Mouse (Mus musculus): ENCODE data around the gene 2410004P03Rik. TPM values are rescaled to one million over a fixed set of nuclear protein-coding genes. Genes with fewer than 3 reads are reported as not detected.
A peak's percentile ranks its signal among the peaks of the same experiment; 100 is the strongest.

2410004P03Rik gene
- polyA plus RNA-seq, 1 experiment from 2014 or later: 0.59 TPM

DNA sequence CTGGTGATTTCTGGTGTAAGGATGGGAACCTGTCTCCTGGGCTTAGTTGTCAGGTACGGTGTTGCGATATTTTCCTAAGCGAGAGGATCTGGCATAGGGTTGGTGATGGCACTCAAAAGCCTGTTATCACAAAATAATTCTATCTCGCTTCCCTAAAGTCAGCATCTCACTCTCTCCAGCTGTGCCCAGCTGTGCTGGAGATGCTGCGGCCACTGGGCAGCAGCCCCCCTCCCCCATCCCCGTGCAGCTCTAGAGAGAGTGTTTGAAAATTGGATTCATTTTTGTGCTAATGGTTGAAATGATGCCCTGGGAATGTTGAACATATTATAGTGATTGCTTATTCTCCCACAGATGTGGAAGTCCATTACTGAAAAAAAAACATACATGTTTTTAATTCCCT, 26.7 kb upstream of the 2410004P03Rik start:
- Histone ChIP-seq H3K4me3 (replicated peaks; ENCODE audit: low read depth, low read length) (no peak overlapping the region), H3K4me1 (replicated peaks; ENCODE audit: insufficient read depth, low read length) (no peaks in the 10 kb centered on the region), H3K4me2 (ENCODE audit: low read length) (no peak overlapping the region), H3K27me3 (ENCODE audit: insufficient read depth, low read length) (no peaks in the 10 kb centered on the region), H3K27ac (no peak overlapping the region), H3K9me3 (replicated peaks; ENCODE audit: low read length) (no peaks in the 10 kb centered on the region), H3K36me3 (ENCODE audit: insufficient read depth, low read length) (no peaks in the 10 kb centered on the region), H3K9ac (ENCODE audit: low read depth, low read length) (no peak overlapping the region)
- WGBS: 77% methylated on average over 6 of the region's 6 CpGs
- ATAC-seq (replicated peaks; ENCODE audit: low FRiP score, low read depth) (no peak), DNase-seq (ENCODE audit: low spot score) (no peak)
- no peak for TF ChIP-seq CTCF (IDR thresholded peaks at IDR 0.05; ENCODE audit: low read depth)

GRCm38 (mm10) chr12:17037053-17037610, 25.6 kb upstream of the 2410004P03Rik start:
- no peaks in the 10 kb centered on the region for H3K4me1 ChIP-seq (replicated peaks; ENCODE audit: insufficient read depth, low read length)
- H3K27ac ChIP-seq: no peak overlapping the region
- no peak overlapping the region for H3K4me2 ChIP-seq (ENCODE audit: low read length)
- no peak for TF ChIP-seq CTCF (IDR thresholded peaks at IDR 0.05; ENCODE audit: low read depth)
- no peaks in the 10 kb centered on the region for H3K36me3 ChIP-seq (ENCODE audit: insufficient read depth, low read length)
- H3K4me3 ChIP-seq (replicated peaks; ENCODE audit: low read depth, low read length): no peak overlapping the region
- DNase-seq (ENCODE audit: low spot score) (no peak), ATAC-seq (replicated peaks; ENCODE audit: low FRiP score, low read depth) (no peak)
- WGBS: 58% methylated on average over 14 of the region's 14 CpGs
- H3K27me3 ChIP-seq (ENCODE audit: insufficient read depth, low read length): no peaks in the 10 kb centered on the region
- H3K9me3 ChIP-seq (replicated peaks; ENCODE audit: low read length): no peaks in the 10 kb centered on the region
- H3K9ac ChIP-seq (ENCODE audit: low read depth, low read length): no peak overlapping the region

- no peak overlapping the region for H3K9ac ChIP-seq (ENCODE audit: low read depth, low read length)
- no peak overlapping the region for H3K27ac ChIP-seq
- DNase-seq (ENCODE audit: low spot score) (no peak), ATAC-seq (replicated peaks; ENCODE audit: low FRiP score, low read depth) (no peak)
- H3K27me3 ChIP-seq (ENCODE audit: insufficient read depth, low read length): no peaks in the 10 kb centered on the region
- no peak overlapping the region for H3K4me3 ChIP-seq (replicated peaks; ENCODE audit: low read depth, low read length)
- no peaks in the 10 kb centered on the region for H3K4me1 ChIP-seq (replicated peaks; ENCODE audit: insufficient read depth, low read length)
- H3K4me2 ChIP-seq (ENCODE audit: low read length): no peak overlapping the region
- WGBS: 37% methylated on average over 9 of the region's 9 CpGs
- no peaks in the 10 kb centered on the region for H3K36me3 ChIP-seq (ENCODE audit: insufficient read depth, low read length)
- no peaks in the 10 kb centered on the region for H3K9me3 ChIP-seq (replicated peaks; ENCODE audit: low read length)
- no peak for TF ChIP-seq CTCF (IDR thresholded peaks at IDR 0.05; ENCODE audit: low read depth)
Measured at GRCm38 (mm10) chr12:17036532-17036931, 25.0 kb upstream of the 2410004P03Rik start.

GRCm38 (mm10) chr12:17035128-17035527, 23.6 kb upstream of the 2410004P03Rik start:
- no peaks in the 10 kb centered on the region for H3K36me3 ChIP-seq (ENCODE audit: insufficient read depth, low read length)
- WGBS: 54% methylated on average over 2 of the region's 2 CpGs
- H3K4me3 ChIP-seq (replicated peaks; ENCODE audit: low read depth, low read length): no peak overlapping the region
- H3K9ac ChIP-seq (ENCODE audit: low read depth, low read length): no peak overlapping the region
- TF ChIP-seq CTCF (IDR thresholded peaks at IDR 0.05; ENCODE audit: low read depth): peak; percentile 49
- DNase-seq (ENCODE audit: low spot score) (peak; percentile 12), ATAC-seq (replicated peaks; ENCODE audit: low FRiP score, low read depth) (no peak)
- no peak overlapping the region for H3K4me2 ChIP-seq (ENCODE audit: low read length)
- H3K27ac ChIP-seq: no peak overlapping the region
- H3K4me1 ChIP-seq (replicated peaks; ENCODE audit: insufficient read depth, low read length): no peaks in the 10 kb centered on the region
- H3K9me3 ChIP-seq (replicated peaks; ENCODE audit: low read length): no peaks in the 10 kb centered on the region
- no peaks in the 10 kb centered on the region for H3K27me3 ChIP-seq (ENCODE audit: insufficient read depth, low read length)

DNA sequence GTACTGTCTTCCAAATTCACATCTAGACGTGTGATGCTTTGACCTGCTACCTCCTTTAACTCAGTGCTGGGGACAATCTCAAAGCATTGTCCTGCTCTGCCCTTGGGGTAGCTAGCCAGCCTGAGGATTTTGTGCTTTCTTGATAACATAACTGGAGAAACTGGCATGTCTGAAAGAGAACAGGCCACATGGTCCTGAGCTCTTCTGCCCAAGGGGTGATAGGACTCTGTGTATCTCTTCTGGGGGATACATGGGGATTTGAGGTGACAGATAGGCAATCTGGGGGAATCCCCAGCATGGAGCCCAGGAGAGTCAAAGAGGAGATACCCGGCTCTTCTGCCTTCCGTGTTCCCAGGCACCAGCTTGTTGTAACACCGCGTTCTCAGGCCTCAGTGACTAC, 23.1 kb upstream of the 2410004P03Rik start:
- no peak for TF ChIP-seq CTCF (IDR thresholded peaks at IDR 0.05; ENCODE audit: low read depth)
- no peaks in the 10 kb centered on the region for H3K27me3 ChIP-seq (ENCODE audit: insufficient read depth, low read length)
- no peak overlapping the region for H3K9ac ChIP-seq (ENCODE audit: low read depth, low read length)
- ATAC-seq (replicated peaks; ENCODE audit: low FRiP score, low read depth): no peak
- no peaks in the 10 kb centered on the region for H3K4me1 ChIP-seq (replicated peaks; ENCODE audit: insufficient read depth, low read length)
- WGBS: 72% methylated on average over 5 of the region's 5 CpGs
- no peak overlapping the region for H3K4me3 ChIP-seq (replicated peaks; ENCODE audit: low read depth, low read length)
- no peaks in the 10 kb centered on the region for H3K36me3 ChIP-seq (ENCODE audit: insufficient read depth, low read length)
- H3K9me3 ChIP-seq (replicated peaks; ENCODE audit: low read length): no peaks in the 10 kb centered on the region
- no peak overlapping the region for H3K4me2 ChIP-seq (ENCODE audit: low read length)
- DNase-seq (ENCODE audit: low spot score): no peak
- H3K27ac ChIP-seq: no peak overlapping the region

GRCm38 (mm10) chr12:17033464-17033841, 21.9 kb upstream of the 2410004P03Rik start:
- no peak for TF ChIP-seq CTCF (IDR thresholded peaks at IDR 0.05; ENCODE audit: low read depth)
- no peak overlapping the region for H3K4me2 ChIP-seq (ENCODE audit: low read length)
- no peak overlapping the region for H3K4me3 ChIP-seq (replicated peaks; ENCODE audit: low read depth, low read length)
- WGBS: 77% methylated on average over 9 of the region's 9 CpGs
- no peak overlapping the region for H3K9ac ChIP-seq (ENCODE audit: low read depth, low read length)
- no peaks in the 10 kb centered on the region for H3K4me1 ChIP-seq (replicated peaks; ENCODE audit: insufficient read depth, low read length)
- no peaks in the 10 kb centered on the region for H3K27me3 ChIP-seq (ENCODE audit: insufficient read depth, low read length)
- H3K36me3 ChIP-seq (ENCODE audit: insufficient read depth, low read length): no peaks in the 10 kb centered on the region
- ATAC-seq (replicated peaks; ENCODE audit: low FRiP score, low read depth) (no peak), DNase-seq (ENCODE audit: low spot score) (no peak)
- H3K9me3 ChIP-seq (replicated peaks; ENCODE audit: low read length): no peaks in the 10 kb centered on the region
- no peak overlapping the region for H3K27ac ChIP-seq
